8 mouse cellular contexts compared by ENCODE assay signal in genomic region chr4:35225734-35226495, GRCm38 (mm10). TPM values are rescaled to one million over a fixed set of nuclear protein-coding genes. Genes with fewer than 3 reads are reported as not detected.
A peak's percentile ranks its signal among the peaks of the same experiment; 100 is the strongest.
DNase-seq lines count a peak whose midpoint lies in the region; ATAC-seq lines count a peak whose summit lies in the region.

TSS of gene C9orf72 (minus strand) at chr4:35226175.

- H3K4me2 ChIP-seq in hindbrain, embryonic 16.5 days (ENCODE audit: low read length): peak within 1 kb of the TSS; percentile 77

- H3K36me3 ChIP-seq in hindbrain, embryonic 16.5 days (ENCODE audit: control insufficient read depth, insufficient read depth, low read length): no peaks in the 10 kb centered on the region
- H3K36me3 ChIP-seq in macrophage (ENCODE audit: inconsistent target): no peaks in the 10 kb centered on the region

- peak within 1 kb of the TSS; percentile 94 for H3K4me3 ChIP-seq in hindbrain, embryonic 16.5 days (ENCODE audit: low read length)
- H3K4me3 ChIP-seq in macrophage (ENCODE audit: inconsistent target): peak within 1 kb of the TSS; percentile 74

- WGBS in hindbrain, embryonic 16.5 days: under 1% methylated on average over 51 of the region's 51 CpGs
- 2% methylated on average over 38 of the region's 51 CpGs for WGBS in macrophage (ENCODE audit: missing documents)

- peak; percentile 61 for DNase-seq in WW6 (ENCODE audit: low read depth, low spot score)
- DNase-seq in cerebellum, postnatal 4 days (ENCODE audit: low spot score in 2 of 2): peak; percentile 84 to 93
- DNase-seq in gastrocnemius, adult 18-20 months (ENCODE audit: low spot score): peak; percentile 96
- DNase-seq in left cerebral cortex, adult 18-20 months (ENCODE audit: low spot score in 2 of 2): peak; percentile 96 to 97
- peak; percentile 97 for DNase-seq in right cerebral cortex, adult 18-20 months
- peak; percentile 74 for DNase-seq in urinary bladder, postnatal 10 days (ENCODE audit: low spot score)

- peak within 1 kb of the TSS; percentile 78 for H3K27ac ChIP-seq in hindbrain, embryonic 16.5 days (ENCODE audit: low read depth, low read length)
- peak within 1 kb of the TSS; percentile 77 for H3K27ac ChIP-seq in macrophage

- H3K27me3 ChIP-seq in hindbrain, embryonic 16.5 days (replicated peaks; ENCODE audit: control insufficient read depth, insufficient read depth, low read length): no peaks in the 10 kb centered on the region

- peak within 1 kb of the TSS; percentile 94 for H3K9ac ChIP-seq in hindbrain, embryonic 16.5 days (ENCODE audit: low read depth, low read length)

- H3K79me2 ChIP-seq in macrophage (ENCODE audit: inconsistent target): peaks cover 42% of the 10 kb centered on the region

- peak; percentile 98 for ATAC-seq in hindbrain, embryonic 16.5 days

- peaks cover 2% of the 10 kb centered on the region; the same call in 1 of the 2 replicates for H3K4me1 ChIP-seq in hindbrain, embryonic 16.5 days (ENCODE audit: control insufficient read depth, insufficient read depth, low read depth, low read length)

- H3K9me3 ChIP-seq in hindbrain, embryonic 16.5 days (ENCODE audit: control insufficient read depth, low read length): no peaks in the 10 kb centered on the region

RNA-seq across cellular contexts. Expression of gene C9orf72, which starts in this region (rescaled TPM):
- 10 to 100 TPM; 12.5 TPM for total RNA-seq in gastrocnemius, adult 18-20 months (2021)
- polyA plus RNA-seq in hindbrain, embryonic 16.5 days (2015; fragmentation: Nextera tagmentation; extraction: Ambion mirVana): 42.6 and 46.6 TPM in 2 replicates
- total RNA-seq in left cerebral cortex, adult 18-20 months (2021): 10 to 100 TPM; 22.6 to 24.9 TPM
- 100 to 1,000 TPM; 133 to 546 (median 229) TPM for total RNA-seq in macrophage (2018; cell fraction: chromatin; rRNA removed)
- total RNA-seq in macrophage (2018; cell fraction: cytosol; rRNA removed): 100 to 1,000 TPM in 5 of 26 experiments, 10 to 100 TPM in 21; 40.7 to 118 (median 60.3) TPM
- 100 to 1,000 TPM; 105 to 373 (median 176) TPM for total RNA-seq in macrophage (2018; cell fraction: nucleus; rRNA removed)
- polyA plus RNA-seq in macrophage (2018): 28.5 to 37.9 TPM (median 34.2 TPM) in 3 replicates

Comparison
In these comparisons a context has a peak if more than half of its experiments do, and no peak if none do; other contexts are left out.
1. Peak in every context shown above with its lines: DNase-seq, ATAC-seq, H3K4me3 ChIP-seq and H3K27ac ChIP-seq.